Mouse (Mus musculus): ENCODE data around the gene Zfp641. TPM values are rescaled to one million over a fixed set of nuclear protein-coding genes. Genes with fewer than 3 reads are reported as not detected.

The Zfp641 gene
- polyA plus RNA-seq, 1 experiment from 2014 or later, result 1.5 TPM

DNA sequence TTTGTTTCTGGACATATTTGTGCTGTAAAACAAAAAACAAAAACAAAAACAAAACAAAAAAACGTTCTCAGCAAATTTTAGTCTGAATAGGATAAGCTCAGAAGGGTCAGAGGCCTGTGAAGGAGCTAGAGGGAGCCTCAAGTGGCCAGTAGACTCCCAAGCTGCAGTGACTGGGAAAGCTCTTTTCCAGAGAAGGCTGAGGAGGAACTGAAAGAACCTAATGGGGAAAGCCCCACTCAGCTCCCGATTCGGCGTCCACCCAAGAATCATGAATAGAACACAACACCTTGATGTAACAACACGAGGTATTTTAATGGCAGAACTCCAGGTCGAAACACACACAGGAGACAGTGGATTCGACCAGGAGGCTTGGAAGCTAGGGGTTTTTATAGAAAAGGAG, 38.2 kb downstream of the Zfp641 start:
- no peak overlapping the region for H3K4me2 ChIP-seq (ENCODE audit: low read length)
- no peak overlapping the region for H3K27ac ChIP-seq (replicated peaks in 1 of 2; ENCODE audit: control insufficient read depth in 1 of 2, insufficient read depth in 1 of 2, low read depth in 2 of 2, low read length in 2 of 2)
- no peak overlapping the region for H3K4me3 ChIP-seq (ENCODE audit: control insufficient read depth in 1 of 2, insufficient read depth in 1 of 2, low read depth in 1 of 2, low read length in 2 of 2)
- no peaks in the 10 kb centered on the region for H3K27me3 ChIP-seq (ENCODE audit: control insufficient read depth, insufficient read depth, low read length)
- ATAC-seq (ENCODE audit: insufficient number of reproducible peaks, insufficient read depth, low FRiP score, low read depth), result no peak
- 0 out of 2 replicates have a peak, but pooled peaks cover 3% of the 10 kb centered on the region for H3K9me3 ChIP-seq (ENCODE audit: control insufficient read depth, low read length)
- H3K9ac ChIP-seq (ENCODE audit: low read length), result no peak overlapping the region
- 80% methylated on average over 7 of the region's 7 CpGs for WGBS
- H3K4me1 ChIP-seq (ENCODE audit: control insufficient read depth in 2 of 2, insufficient read depth in 2 of 2, low read length in 2 of 2), result no peaks in the 10 kb centered on the region
- no peaks in the 10 kb centered on the region for H3K36me3 ChIP-seq (ENCODE audit: control insufficient read depth, insufficient read depth, low read length)

DNA sequence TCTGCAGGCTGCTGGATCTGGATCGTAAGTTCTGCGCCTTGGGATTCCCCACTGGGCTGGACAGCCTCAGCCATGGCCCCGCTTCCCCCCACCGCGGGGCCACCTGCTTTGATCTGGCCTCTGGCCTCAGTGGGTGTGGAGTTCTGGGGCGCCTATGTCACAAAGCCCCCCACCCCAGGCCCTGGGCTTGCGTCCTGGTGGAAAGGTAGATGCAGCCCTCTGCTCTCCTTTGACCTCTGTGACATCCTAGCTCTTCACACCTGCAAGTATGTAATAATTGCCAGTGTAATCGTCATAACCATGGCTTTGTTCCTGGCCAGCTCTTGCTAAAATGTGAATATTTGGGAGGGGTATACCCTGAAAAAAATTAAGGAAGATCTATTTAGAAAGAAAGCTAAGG, 38.8 kb downstream of the Zfp641 start, which contains the start of gene H1fnt:
Gene H1fnt (minus strand): TSS at position 101 of the 400 bp plus-strand sequence.
- Histone ChIP-seq H3K27me3 (ENCODE audit: control insufficient read depth, insufficient read depth, low read length) (no peaks in the 10 kb centered on the region), H3K4me2 (ENCODE audit: low read length) (no peak within 1 kb of the TSS), H3K9ac (ENCODE audit: low read length) (no peak within 1 kb of the TSS), H3K4me1 (ENCODE audit: control insufficient read depth in 2 of 2, insufficient read depth in 2 of 2, low read length in 2 of 2) (no peaks in the 10 kb centered on the region), H3K9me3 (ENCODE audit: control insufficient read depth, low read length) (0 out of 2 replicates have a peak, but pooled peaks cover 3% of the 10 kb centered on the region), H3K4me3 (ENCODE audit: control insufficient read depth in 1 of 2, insufficient read depth in 1 of 2, low read depth in 1 of 2, low read length in 2 of 2) (no peak within 1 kb of the TSS), H3K27ac (replicated peaks in 1 of 2; ENCODE audit: control insufficient read depth in 1 of 2, insufficient read depth in 1 of 2, low read depth in 2 of 2, low read length in 2 of 2) (no peak within 1 kb of the TSS), H3K36me3 (ENCODE audit: control insufficient read depth, insufficient read depth, low read length) (no peaks in the 10 kb centered on the region)
- no peak for ATAC-seq (ENCODE audit: insufficient number of reproducible peaks, insufficient read depth, low FRiP score, low read depth)
- 77% methylated on average over 8 of the region's 8 CpGs for WGBS

DNA sequence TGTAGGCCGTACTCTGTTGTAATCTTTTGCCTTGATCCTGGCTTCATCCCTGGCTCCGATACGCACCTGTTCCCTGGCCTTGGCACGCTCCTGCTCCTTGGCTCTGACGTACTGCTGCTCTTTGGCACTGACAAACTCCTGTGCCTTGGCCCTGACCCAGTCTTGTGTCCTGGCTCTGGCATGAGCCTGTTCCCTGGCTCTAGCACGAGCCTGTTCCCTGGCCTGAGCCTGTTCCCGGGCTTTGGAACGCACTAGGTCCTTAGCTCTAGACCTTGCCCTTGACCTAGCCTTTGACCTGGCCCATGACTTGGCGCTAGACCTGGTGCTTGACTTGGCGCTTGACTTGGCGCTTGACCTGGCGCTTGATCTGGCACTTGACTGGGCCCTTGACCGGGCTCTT, 39.7 kb downstream of the Zfp641 start:
- Histone ChIP-seq H3K36me3 (ENCODE audit: control insufficient read depth, insufficient read depth, low read length) (no peaks in the 10 kb centered on the region), H3K4me1 (ENCODE audit: control insufficient read depth in 2 of 2, insufficient read depth in 2 of 2, low read length in 2 of 2) (no peaks in the 10 kb centered on the region), H3K4me2 (ENCODE audit: low read length) (no peak overlapping the region), H3K9ac (ENCODE audit: low read length) (no peak overlapping the region), H3K27ac (replicated peaks in 1 of 2; ENCODE audit: control insufficient read depth in 1 of 2, insufficient read depth in 1 of 2, low read depth in 2 of 2, low read length in 2 of 2) (no peak overlapping the region), H3K9me3 (ENCODE audit: control insufficient read depth, low read length) (0 out of 2 replicates have a peak, but pooled peaks cover under 1% of the 10 kb centered on the region), H3K27me3 (ENCODE audit: control insufficient read depth, insufficient read depth, low read length) (no peaks in the 10 kb centered on the region), H3K4me3 (ENCODE audit: control insufficient read depth in 1 of 2, insufficient read depth in 1 of 2, low read depth in 1 of 2, low read length in 2 of 2) (no peak overlapping the region)
- WGBS, result 93% methylated on average over 13 of the region's 13 CpGs
- ATAC-seq (ENCODE audit: insufficient number of reproducible peaks, insufficient read depth, low FRiP score, low read depth), result no peak

Other genes starting within 250 kb of the Zfp641 start
- gene Pfkm, start 203.6 kb downstream of the Zfp641 start, polyA plus RNA-seq (2014; fragmentation: Nextera tagmentation; extraction: Ambion mirVana), result 108 and 111 TPM in 2 replicates
- 21.2 and 22.7 TPM in 2 replicates for gene Senp1, start 202.4 kb downstream of the Zfp641 start, polyA plus RNA-seq (2014; fragmentation: Nextera tagmentation; extraction: Ambion mirVana)
- gene Asb8, start 130.5 kb downstream of the Zfp641 start, polyA plus RNA-seq (2014; fragmentation: Nextera tagmentation; extraction: Ambion mirVana), result 109 and 111 TPM in 2 replicates
- 1.1 and 1.3 TPM in 2 replicates for gene Ccdc184, start 129.0 kb downstream of the Zfp641 start, polyA plus RNA-seq (2014; fragmentation: Nextera tagmentation; extraction: Ambion mirVana)
- not detected in 2 replicates for gene Olfr288, start 100.6 kb downstream of the Zfp641 start, polyA plus RNA-seq (2014; fragmentation: Nextera tagmentation; extraction: Ambion mirVana)
- not detected in 2 replicates for gene Gm44579, start 75.2 kb downstream of the Zfp641 start, polyA plus RNA-seq (2014; fragmentation: Nextera tagmentation; extraction: Ambion mirVana)
- not detected in 2 replicates for gene Olfr287, start 75.1 kb downstream of the Zfp641 start, polyA plus RNA-seq (2014; fragmentation: Nextera tagmentation; extraction: Ambion mirVana)
- not detected in 2 replicates for gene Olfr286, start 61.7 kb downstream of the Zfp641 start, polyA plus RNA-seq (2014; fragmentation: Nextera tagmentation; extraction: Ambion mirVana)
- gene H1fnt, start 38.9 kb downstream of the Zfp641 start, polyA plus RNA-seq (2014; fragmentation: Nextera tagmentation; extraction: Ambion mirVana), result not detected in 2 replicates
- not detected in 2 replicates for gene Olfr285, start 21.2 kb upstream of the Zfp641 start, polyA plus RNA-seq (2014; fragmentation: Nextera tagmentation; extraction: Ambion mirVana)
- not detected in 2 replicates for gene Olfr284, start 44.8 kb upstream of the Zfp641 start, polyA plus RNA-seq (2014; fragmentation: Nextera tagmentation; extraction: Ambion mirVana)
- not detected in 2 replicates for gene Olfr283, start 84.8 kb upstream of the Zfp641 start, polyA plus RNA-seq (2014; fragmentation: Nextera tagmentation; extraction: Ambion mirVana)
- gene Olfr282, start 135.1 kb upstream of the Zfp641 start, polyA plus RNA-seq (2014; fragmentation: Nextera tagmentation; extraction: Ambion mirVana), result not detected in 2 replicates
- not detected in 2 replicates for gene Olfr281, start 156.4 kb upstream of the Zfp641 start, polyA plus RNA-seq (2014; fragmentation: Nextera tagmentation; extraction: Ambion mirVana)
- gene OR5BS1P, start 173.7 kb upstream of the Zfp641 start, polyA plus RNA-seq (2014; fragmentation: Nextera tagmentation; extraction: Ambion mirVana), result not detected in 2 replicates
- gene Lalba, start 186.6 kb upstream of the Zfp641 start, polyA plus RNA-seq (2014; fragmentation: Nextera tagmentation; extraction: Ambion mirVana), result 0.27 TPM in 1 of 2 replicates, not detected in the other
- not detected in 2 replicates for gene Olfr279, start 196.2 kb upstream of the Zfp641 start, polyA plus RNA-seq (2014; fragmentation: Nextera tagmentation; extraction: Ambion mirVana)
- 69.0 and 74.1 TPM in 2 replicates for gene Kansl2, start 238.1 kb upstream of the Zfp641 start, polyA plus RNA-seq (2014; fragmentation: Nextera tagmentation; extraction: Ambion mirVana)